9 mouse cellular contexts compared by ENCODE assay signal in genomic region chr1:71651828-71652227, GRCm38 (mm10). TPM values are rescaled to one million over a fixed set of nuclear protein-coding genes. Genes with fewer than 3 reads are reported as not detected.
DNase-seq lines count a peak whose midpoint lies in the region; ATAC-seq and TF ChIP-seq lines count a peak whose summit lies in the region.
"Had no signal": no experiment of that assay in that cellular context is flagged by ENCODE, and none has a peak within 500 bp of the region (broad histone marks: within the 10 kb centered on the region; RNA-seq: fewer than 3 reads in every experiment).

No protein-coding gene starts in this region.

- intact Hi-C loops in heart, postnatal 36 days (cut with DNase I): no loop called here

- peak overlapping the region; percentile 23; the same call in 1 of the 2 replicates for H3K27ac ChIP-seq in heart, embryonic 15.5 days
- H3K27ac ChIP-seq in ES-E14 (ENCODE audit: insufficient read depth, low read depth, low read length, poor library complexity, severe bottlenecking): no peak overlapping the region
- H3K27ac ChIP-seq in hindbrain, embryonic 11.5 days (ENCODE audit: low read depth, low read length): no peak overlapping the region
- no peak overlapping the region for H3K27ac ChIP-seq in liver, embryonic 16.5 days (ENCODE audit: low read length)

- 17% methylated on average over 1 of the region's 1 CpGs for WGBS in heart, embryonic 15.5 days
- WGBS in hindbrain, embryonic 11.5 days: 44% methylated on average over 1 of the region's 1 CpGs
- WGBS in liver, embryonic 16.5 days (ENCODE audit: insufficient replicate concordance): 12% methylated on average over 1 of the region's 1 CpGs

- ATAC-seq in heart, embryonic 15.5 days (replicated peaks; ENCODE audit: insufficient number of reproducible peaks, insufficient read depth, low FRiP score, low read depth): no peak
- ATAC-seq in hindbrain, embryonic 11.5 days (ENCODE audit: low FRiP score): no peak
- no peak for ATAC-seq in liver, embryonic 16.5 days (ENCODE audit: low read depth)

- peak overlapping the region; percentile 82 for H3K4me3 ChIP-seq in heart, embryonic 15.5 days
- peak overlapping the region; percentile 86 to 91 for H3K4me3 ChIP-seq in ES-E14 (ENCODE audit: insufficient read depth in 1 of 2, low read depth in 1 of 2, low read length in 2 of 2, poor library complexity in 1 of 2, severe bottlenecking in 1 of 2)
- H3K4me3 ChIP-seq in hindbrain, embryonic 11.5 days (ENCODE audit: low read depth, low read length): peak overlapping the region; percentile 81; the same call in 1 of the 2 replicates
- H3K4me3 ChIP-seq in liver, embryonic 16.5 days (ENCODE audit: low read depth, low read length): peak overlapping the region; percentile 51

- H3K27me3 ChIP-seq in heart, embryonic 15.5 days: no peaks in the 10 kb centered on the region
- no peaks in the 10 kb centered on the region for H3K27me3 ChIP-seq in hindbrain, embryonic 11.5 days (ENCODE audit: control insufficient read depth, insufficient read depth, low read length)
- H3K27me3 ChIP-seq in liver, embryonic 16.5 days (ENCODE audit: control insufficient read depth, insufficient read depth, low read depth, low read length): peaks cover 26% of the 10 kb centered on the region

- H3K36me3 ChIP-seq in heart, embryonic 15.5 days: peaks cover 4% of the 10 kb centered on the region; the same call in 1 of the 2 replicates
- H3K36me3 ChIP-seq in ES-E14 (ENCODE audit: control insufficient read depth, insufficient read depth, low read length, poor library complexity, severe bottlenecking): peaks cover 26% of the 10 kb centered on the region
- no peaks in the 10 kb centered on the region for H3K36me3 ChIP-seq in hindbrain, embryonic 11.5 days (ENCODE audit: control insufficient read depth, insufficient read depth, low read length)
- H3K36me3 ChIP-seq in liver, embryonic 16.5 days (ENCODE audit: control insufficient read depth, insufficient read depth): no peaks in the 10 kb centered on the region

- in situ Hi-C loops in ES-E14 (cut with MboI; ENCODE audit: low sequenced_read_pairs in 2 of 2, unreplicated experiment in 2 of 2): no loop called here

- no peak for DNase-seq in heart, postnatal 36 days
- DNase-seq in ES-E14 (ENCODE audit: low read depth, low spot score): no peak
- DNase-seq in hindbrain, embryonic 11.5 days (ENCODE audit: low spot score): no peak
- no peak for DNase-seq in right cerebral cortex, adult 2 months (ENCODE audit: low spot score in 2 of 2)
- no peak for DNase-seq in urinary bladder, postnatal 4 days (ENCODE audit: low spot score in 2 of 2)
- DNase-seq in ovary, postnatal 10 days (ENCODE audit: low spot score): no peak

- H3K4me2 ChIP-seq in heart, embryonic 15.5 days: peak overlapping the region; percentile 84
- H3K4me2 ChIP-seq in hindbrain, embryonic 11.5 days (replicated peaks; ENCODE audit: low read depth, low read length): peak overlapping the region; percentile 74
- H3K4me2 ChIP-seq in liver, embryonic 16.5 days (ENCODE audit: low read depth, low read length): peak overlapping the region; percentile 45

- no peak overlapping the region for H3K9ac ChIP-seq in heart, embryonic 15.5 days
- peak overlapping the region; percentile 26; the same call in 1 of the 2 replicates for H3K9ac ChIP-seq in ES-E14 (ENCODE audit: insufficient read depth, low read depth, low read length, poor library complexity, severe bottlenecking)
- no peak overlapping the region for H3K9ac ChIP-seq in hindbrain, embryonic 11.5 days (ENCODE audit: low read depth, low read length)
- H3K9ac ChIP-seq in liver, embryonic 16.5 days (ENCODE audit: low read depth, low read length): no peak overlapping the region

- H3K4me1 ChIP-seq in heart, embryonic 15.5 days (replicated peaks): peaks cover 11% of the 10 kb centered on the region; the same call in 1 of the 2 replicates
- peaks cover 4 to 9% of the 10 kb centered on the region in 2 experiments for H3K4me1 ChIP-seq in ES-E14 (ENCODE audit: control insufficient read depth in 2 of 2, insufficient read depth in 2 of 2, low read length in 2 of 2, poor library complexity in 1 of 2)
- H3K4me1 ChIP-seq in hindbrain, embryonic 11.5 days (replicated peaks; ENCODE audit: control insufficient read depth, insufficient read depth, low read length): 0 out of 2 replicates have a peak, but pooled peaks cover 5% of the 10 kb centered on the region
- H3K4me1 ChIP-seq in liver, embryonic 16.5 days (ENCODE audit: control insufficient read depth, low read depth, low read length): no peaks in the 10 kb centered on the region

- H3K9me3 ChIP-seq in heart, embryonic 15.5 days (replicated peaks): no peaks in the 10 kb centered on the region
- H3K9me3 ChIP-seq in ES-E14 (ENCODE audit: control insufficient read depth, insufficient read depth, low read depth, low read length): no peaks in the 10 kb centered on the region
- no peaks in the 10 kb centered on the region for H3K9me3 ChIP-seq in hindbrain, embryonic 11.5 days (ENCODE audit: control insufficient read depth, low read length)
- H3K9me3 ChIP-seq in liver, embryonic 16.5 days (replicated peaks; ENCODE audit: control insufficient read depth, low read length): no peaks in the 10 kb centered on the region

TF ChIP-seq in ES-E14, 5 proteins besides CTCF, POLR2A, EP300 and RAD21:
- TF ChIP-seq CHD2 (IDR thresholded peaks at IDR 0.05; ENCODE audit: low read depth, low read length) (no peak), MAFK (IDR thresholded peaks at IDR 0.05; ENCODE audit: insufficient read depth, low read depth, low read length) (no peak), ZNF384 (IDR thresholded peaks at IDR 0.05; ENCODE audit: low read depth, low read length) (no peak), ZC3H11A (IDR thresholded peaks at IDR 0.05; ENCODE audit: borderline replicate concordance, low read depth, low read length) (no peak)

RNA-seq across cellular contexts. Expression of gene Fn1, which starts 1.2 kb away (rescaled TPM):
- 158 and 219 TPM in 2 replicates for polyA plus RNA-seq in heart, embryonic 15.5 days (2015; fragmentation: Nextera tagmentation; extraction: Ambion mirVana)
- total RNA-seq in heart, postnatal 36 days (2021): 100 to 1,000 TPM in 1 of 2 experiments, 10 to 100 TPM in 1; 86.6 to 106 TPM
- 491 and 803 TPM in 2 replicates for total RNA-seq in ES-E14 (2012; rRNA removed)
- 80.2 and 85.4 TPM in 2 replicates for polyA plus RNA-seq in hindbrain, embryonic 11.5 days (2014; fragmentation: Nextera tagmentation; extraction: Ambion mirVana)
- polyA plus RNA-seq in liver, embryonic 16.5 days (2015; fragmentation: Nextera tagmentation; extraction: Ambion mirVana): 157 and 184 TPM in 2 replicates
- total RNA-seq: MEL had no signal
